Comparison of ENCODE assay signal across 23 mouse cellular contexts in the genomic region with DNA sequence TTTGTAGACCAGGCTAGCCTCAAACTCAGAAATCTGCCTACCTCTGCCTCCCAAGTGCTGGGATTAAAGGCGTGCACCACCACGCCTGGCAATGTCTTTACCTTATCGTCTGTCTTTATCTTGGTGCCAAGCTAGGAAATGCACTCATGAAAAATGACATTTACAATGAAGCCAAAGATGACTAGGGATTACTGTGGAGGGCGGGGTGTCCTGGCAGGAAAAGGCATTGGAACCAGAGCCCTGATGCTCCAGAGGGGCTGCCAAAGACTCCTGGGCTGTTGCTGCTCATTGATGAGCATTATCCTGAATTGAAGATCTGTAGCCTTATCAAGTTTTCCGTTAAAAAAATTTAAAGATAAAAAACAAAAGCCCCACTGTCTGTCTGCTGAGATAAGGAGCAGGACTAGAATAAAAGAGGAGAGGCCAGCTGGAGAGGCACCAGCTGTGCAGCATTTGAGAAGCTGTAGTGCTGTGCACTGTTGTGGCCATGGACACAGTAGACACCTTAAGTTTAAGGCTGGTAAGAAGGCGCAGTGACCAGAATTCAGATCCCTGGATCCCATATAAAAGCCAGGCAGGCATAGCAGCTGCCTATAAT.
DNase-seq lines count a peak whose midpoint lies in the region; ATAC-seq lines count a peak whose summit lies in the region.
"Had no signal": no experiment of that assay in that cellular context is flagged by ENCODE, and none has a peak within 500 bp of the region (broad histone marks: within the 10 kb centered on the region; RNA-seq: fewer than 3 reads in every experiment).

No protein-coding gene starts in this region.

- peak; percentile 66 for DNase-seq in heart, adult 11 months
- DNase-seq in heart, postnatal 14 days = no peak
- DNase-seq in brain, adult 2 months (ENCODE audit: low read depth, low spot score) = peak; percentile 43
- peak; percentile 45 to 67 for DNase-seq in cerebellum, postnatal 10 days
- no peak for DNase-seq in adrenal gland, adult 2 months
- DNase-seq in kidney, postnatal 14 days = no peak
- DNase-seq: adrenal gland, postnatal 25 days; gastrocnemius, postnatal 25 days; heart, adult 2 months; kidney, adult 2 months; midbrain, embryonic 14.5 days; right cerebral cortex, postnatal 14 days; spleen, adult 18-20 months had no signal

- no peaks in the 10 kb centered on the region for H3K27me3 ChIP-seq in liver, embryonic 15.5 days
- H3K27me3 ChIP-seq: CH12.LX; heart, embryonic 13.5 days; neural tube, embryonic 12.5 days had no signal

- H3K9ac ChIP-seq in liver, embryonic 15.5 days = no peak overlapping the region
- H3K9ac ChIP-seq: heart, embryonic 13.5 days; hindbrain, embryonic 14.5 days; neural tube, embryonic 12.5 days had no signal

- H3K27ac ChIP-seq in liver, embryonic 15.5 days (replicated peaks) = no peak overlapping the region
- H3K27ac ChIP-seq: heart, adult 2 months; heart, embryonic 13.5 days; hindbrain, embryonic 14.5 days; kidney, postnatal 0 days; limb, embryonic 10.5 days; neural tube, embryonic 12.5 days had no signal

- H3K4me1 ChIP-seq in liver, embryonic 15.5 days (replicated peaks) = peaks cover 22% of the 10 kb centered on the region
- H3K4me1 ChIP-seq: limb, embryonic 10.5 days; neural tube, embryonic 12.5 days had no signal

- no peaks in the 10 kb centered on the region for H3K9me3 ChIP-seq in liver, embryonic 15.5 days (replicated peaks)
- H3K9me3 ChIP-seq: heart, embryonic 13.5 days; limb, embryonic 10.5 days; neural tube, embryonic 12.5 days had no signal

- H3K36me3 ChIP-seq in liver, embryonic 15.5 days (replicated peaks) = no peaks in the 10 kb centered on the region
- H3K36me3 ChIP-seq: heart, embryonic 13.5 days; neural tube, embryonic 12.5 days had no signal

- H3K4me2 ChIP-seq in liver, embryonic 15.5 days = no peak overlapping the region
- H3K4me2 ChIP-seq: heart, embryonic 13.5 days; hindbrain, embryonic 14.5 days; neural tube, embryonic 12.5 days had no signal

- 50% methylated on average over 6 of the region's 6 CpGs for WGBS in liver, embryonic 15.5 days (ENCODE audit: insufficient replicate concordance)

- H3K4me3 ChIP-seq in liver, embryonic 15.5 days (replicated peaks) = no peak overlapping the region
- H3K4me3 ChIP-seq: heart, adult 2 months; heart, embryonic 13.5 days; limb, embryonic 10.5 days; neural tube, embryonic 12.5 days had no signal

- 0 out of 2 replicates have a peak, but pooled peaks have one; percentile 49 for ATAC-seq in liver, embryonic 15.5 days (ENCODE audit: insufficient read depth)
- ATAC-seq in CD4-positive, CD25-positive, alpha-beta regulatory T cell, adult 4 months = no peak
- ATAC-seq: activated CD4-positive, CD25-positive, alpha-beta regulatory T cell, adult 4 months; lung, postnatal 0 days had no signal

- intact Hi-C loops in heart, postnatal 14 days (cut with DNase I) = no loop called here

Comparison
In these comparisons a context has a peak if more than half of its experiments do, and no peak if none do; other contexts are left out.
1. DNase-seq: peak in heart, adult 11 months (single experiment), brain, adult 2 months (single experiment) and cerebellum, postnatal 10 days (2 of 2); none in heart, postnatal 14 days (0 of 2), adrenal gland, adult 2 months (single experiment) and kidney, postnatal 14 days (single experiment).